Mouse (Mus musculus) liver, embryonic 12.5 days (tissue): Measurements from ENCODE around the gene Col13a1. TPM values are rescaled to one million over a fixed set of nuclear protein-coding genes. Genes with fewer than 3 reads are reported as not detected.

ENCODE experiments used
- ATAC-seq: fragments of 200-750 bp; cut with Nextera tagmentation; 2 replicates; pipeline ENCODE4 v1.8.0; 2017; ENCODE audit warnings: moderate number of reproducible peaks, mild to moderate bottlenecking, moderate library complexity
- H3K27ac ChIP-seq: fragments of 300-500 bp; sonication (generic); 2 replicates; pipeline ENCODE4 v1.5.1; 2016; ENCODE audit warnings: mild to moderate bottlenecking
- H3K27me3 ChIP-seq: fragments of 300-500 bp; sonication (generic); replicated peaks from 2 replicates; pipeline ENCODE4 v1.6.1; 2016; ENCODE audit warnings: mild to moderate bottlenecking, moderate library complexity
- H3K36me3 ChIP-seq: fragments of 300-500 bp; sonication (generic); 2 replicates; pipeline ENCODE4 v1.6.1; 2016; ENCODE audit warnings: mild to moderate bottlenecking, moderate library complexity
- H3K4me1 ChIP-seq: fragments of 300-500 bp; sonication (generic); 2 replicates; pipeline ENCODE4 v1.6.1; 2016
- H3K4me2 ChIP-seq: fragments of 300-500 bp; sonication (generic); 2 replicates; pipeline ENCODE4 v1.6.1; 2016; ENCODE audit warnings: mild to moderate bottlenecking, moderate library complexity
- H3K4me3 ChIP-seq: fragments of 300-500 bp; sonication (generic); 2 replicates; pipeline ENCODE4 v1.5.1; 2016; ENCODE audit warnings: mild to moderate bottlenecking, moderate library complexity
- H3K9ac ChIP-seq: fragments of 300-500 bp; sonication (generic); 2 replicates; pipeline ENCODE4 v1.6.1; 2016; ENCODE audit warnings: mild to moderate bottlenecking, moderate library complexity
- H3K9me3 ChIP-seq: fragments of 300-500 bp; sonication (generic); replicated peaks from 2 replicates; pipeline ENCODE4 v1.6.1; 2016; ENCODE audit warnings: mild to moderate bottlenecking, moderate library complexity
- WGBS: fragments of 180-500 bp; shearing (Covaris S2); methylation state at CpG from one replicate; pipeline ENCODE4 v1.1.7; 2016; ENCODE audit not compliant: insufficient replicate concordance; 5-methylcytosine and 5-hydroxymethylcytosine counted together
- polyA plus RNA-seq: library from polyadenylated mRNA; unstranded; fragments of >200 nt; fragmentation: Nextera tagmentation; extraction: Ambion mirVana; gene quantifications from 2 replicates; pipeline ENCODE4 v1.2.1, GENCODE M21; 2016

Gene Col13a1
- polyA plus RNA-seq, 1 experiment from 2014 or later: 2.6 TPM

- Histone ChIP-seq H3K4me2 (no peak overlapping the region), H3K4me1 (no peaks in the 10 kb centered on the region), H3K4me3 (no peak overlapping the region), H3K9ac (no peak overlapping the region), H3K9me3 (no peaks in the 10 kb centered on the region), H3K27me3 (no peaks in the 10 kb centered on the region), H3K27ac (no peak overlapping the region), H3K36me3 (no peaks in the 10 kb centered on the region)
- ATAC-seq: no peak
- WGBS: 44% methylated on average over 1 of the region's 1 CpGs
Observed at GRCm38 (mm10) chr10:61999766-62000165, 20.9 kb upstream of the Col13a1 start.

DNA sequence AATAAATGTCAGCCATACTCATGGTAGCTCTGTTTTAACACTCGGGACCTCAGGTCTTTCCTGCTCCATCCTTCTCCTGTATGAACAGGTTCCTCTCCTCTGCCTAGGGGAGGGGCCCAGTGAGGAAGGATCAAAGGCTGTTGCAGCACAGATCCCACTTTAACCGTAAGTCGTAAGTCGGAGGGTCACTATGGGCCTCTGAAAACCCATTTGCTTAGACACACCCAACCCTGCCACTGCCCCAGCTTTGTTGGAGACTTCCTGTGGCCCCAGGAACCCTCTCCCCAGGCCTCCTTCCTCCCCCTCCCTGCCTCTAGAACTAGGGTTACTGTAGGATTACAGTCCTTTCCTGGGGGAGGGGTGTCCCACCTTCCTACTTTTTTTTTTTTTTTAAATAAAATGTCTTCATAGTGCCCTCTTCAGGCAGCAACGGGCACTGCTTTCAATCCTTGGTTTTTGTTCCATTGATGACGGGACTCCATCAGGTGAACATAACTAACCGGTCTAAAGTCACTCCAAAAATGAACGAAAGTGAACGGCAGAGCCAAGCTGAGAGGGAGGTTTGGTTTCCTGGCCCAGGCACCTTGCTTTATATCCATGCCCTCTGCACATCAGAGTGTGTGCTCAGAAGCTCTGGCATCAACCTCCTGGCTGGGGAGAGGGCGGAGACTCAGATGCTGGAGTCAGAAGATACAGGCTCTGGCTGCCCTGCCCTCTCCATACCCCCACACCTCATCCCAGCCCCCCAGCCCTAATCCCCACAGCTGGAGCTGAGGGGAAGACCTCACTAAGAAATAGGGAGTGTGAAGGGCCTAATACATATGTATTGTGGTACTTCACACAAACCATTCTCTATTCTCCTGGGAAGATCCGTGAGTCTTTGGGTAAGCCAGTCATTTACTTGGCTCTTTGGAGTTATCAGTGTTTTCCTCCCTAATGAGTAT lies 12.8 kb upstream of the Col13a1 start:
- 20% methylated on average over 11 of the region's 11 CpGs for WGBS

DNA sequence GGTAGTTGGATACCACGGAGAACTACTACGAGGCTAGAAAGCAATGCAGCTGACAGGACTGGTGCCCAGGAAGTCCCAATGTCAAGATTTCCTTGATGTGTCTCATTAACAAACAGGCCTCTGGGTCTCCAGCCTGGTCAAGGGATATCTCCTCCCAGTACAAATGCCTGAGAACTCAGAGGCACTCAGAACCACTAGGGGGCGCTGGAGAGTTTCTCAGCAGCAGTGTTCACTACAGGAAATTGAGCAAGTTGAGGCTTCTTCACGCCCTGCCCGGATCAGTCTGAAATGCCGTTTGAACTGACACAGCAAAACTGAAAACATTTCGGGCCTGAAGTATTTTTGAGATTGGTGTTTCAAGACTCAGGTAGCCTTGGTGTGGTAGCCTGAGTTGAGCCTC lies 1.5 kb upstream of the Col13a1 start:
- Histone ChIP-seq H3K9ac (no peak overlapping the region), H3K36me3 (no peaks in the 10 kb centered on the region), H3K27me3 (peaks cover 57% of the 10 kb centered on the region), H3K27ac (no peak overlapping the region), H3K4me1 (peaks cover 21% of the 10 kb centered on the region), H3K4me3 (no peak overlapping the region), H3K4me2 (no peak overlapping the region), H3K9me3 (no peaks in the 10 kb centered on the region)
- no peak for ATAC-seq
- WGBS: under 1% methylated on average over 7 of the region's 7 CpGs

More for the DNA sequence above, 12.8 kb upstream of the Col13a1 start:
- ATAC-seq: no peak
- Histone ChIP-seq H3K27me3 (no peaks in the 10 kb centered on the region), H3K4me1 (no peaks in the 10 kb centered on the region), H3K9ac (no peak overlapping the region), H3K9me3 (no peaks in the 10 kb centered on the region), H3K36me3 (no peaks in the 10 kb centered on the region), H3K4me2 (no peak overlapping the region), H3K27ac (no peak overlapping the region), H3K4me3 (no peak overlapping the region)

DNA sequence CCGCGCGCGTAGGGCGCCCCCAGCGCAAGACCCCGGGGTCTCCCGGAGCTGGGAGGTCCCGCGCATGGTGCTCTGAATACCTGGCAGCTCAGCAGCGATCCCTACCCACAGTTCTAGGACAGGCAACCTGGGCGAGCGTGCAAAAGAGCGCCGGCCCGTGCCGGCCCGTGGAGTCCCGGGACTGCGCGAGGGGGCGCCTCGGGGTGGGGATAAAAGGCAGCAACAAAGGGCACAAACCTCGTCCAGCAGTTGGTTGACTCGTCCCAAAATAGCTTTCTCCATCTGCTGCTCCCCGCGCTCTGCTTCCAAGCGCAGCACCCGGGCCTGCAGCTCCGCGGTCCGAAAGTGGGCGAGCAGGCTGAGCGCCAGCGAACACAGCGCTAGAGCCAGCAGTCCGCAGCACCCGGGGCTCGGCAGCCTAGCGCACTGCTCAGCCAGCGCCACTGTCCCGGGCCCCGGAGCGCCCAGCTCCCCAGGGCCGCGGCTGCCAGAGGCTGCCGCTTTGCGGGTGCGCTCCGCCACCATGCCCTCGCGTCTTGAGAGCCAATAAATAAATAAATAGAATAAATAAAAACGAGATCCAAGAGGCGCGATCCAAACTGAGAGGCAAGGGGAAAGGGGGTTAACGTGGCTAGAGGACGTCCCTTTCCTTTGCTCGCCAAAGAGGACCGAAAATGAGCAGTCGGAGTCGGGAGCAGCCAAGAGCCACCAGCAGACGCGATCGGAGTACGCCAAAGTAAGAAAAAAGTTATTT lies 619 bp downstream of the Col13a1 start:
- no peak for ATAC-seq
- Histone ChIP-seq H3K27ac (no peak overlapping the region), H3K4me3 (peak overlapping the region; percentile 46), H3K4me1 (peaks cover 21% of the 10 kb centered on the region), H3K9ac (no peak overlapping the region), H3K36me3 (no peaks in the 10 kb centered on the region), H3K27me3 (peaks cover 70% of the 10 kb centered on the region), H3K9me3 (no peaks in the 10 kb centered on the region), H3K4me2 (peak overlapping the region; percentile 62)
- 1% methylated on average over 65 of the region's 65 CpGs for WGBS

DNA sequence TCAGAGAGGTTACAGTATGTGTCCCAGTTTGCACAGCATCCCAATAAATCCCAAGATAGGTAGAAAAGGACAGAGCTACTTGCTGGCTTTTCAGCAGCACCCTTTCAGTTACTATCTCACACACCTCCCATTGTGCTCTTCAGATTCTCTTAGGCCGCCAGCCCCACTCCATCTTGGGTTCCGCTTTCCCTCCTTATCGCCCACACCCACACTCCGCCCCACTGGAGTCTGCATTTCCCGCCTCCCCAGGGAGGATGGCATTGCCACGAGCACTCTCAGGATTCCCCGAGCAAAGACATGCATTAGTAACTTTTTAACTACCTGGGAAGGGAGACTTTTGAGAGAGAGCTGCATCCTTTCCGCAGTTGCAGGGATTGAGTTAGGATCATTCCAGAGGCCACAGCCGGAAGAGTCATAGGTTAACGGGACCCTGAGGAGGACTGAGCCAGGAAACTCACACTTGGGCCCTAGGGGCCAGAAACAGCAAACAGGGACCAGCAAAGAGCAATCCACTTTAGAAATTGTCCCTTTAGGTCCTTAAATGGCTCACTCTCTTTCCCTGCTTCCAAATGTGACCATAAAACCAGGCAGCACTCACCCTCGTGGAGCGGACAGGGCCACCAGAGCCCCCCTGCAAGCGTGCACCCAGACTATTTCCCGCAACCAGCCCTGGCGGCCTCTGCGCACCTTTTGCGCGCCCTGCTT lies 1.4 kb downstream of the Col13a1 start:
- peak overlapping the region; percentile 46 for H3K4me3 ChIP-seq
- no peaks in the 10 kb centered on the region for H3K36me3 ChIP-seq
- H3K27ac ChIP-seq: no peak overlapping the region
- peaks cover 21% of the 10 kb centered on the region for H3K4me1 ChIP-seq
- ATAC-seq: no peak
- H3K9ac ChIP-seq: no peak overlapping the region
- H3K9me3 ChIP-seq: no peaks in the 10 kb centered on the region
- WGBS: 3% methylated on average over 18 of the region's 18 CpGs
- peak overlapping the region; percentile 62 for H3K4me2 ChIP-seq
- peaks cover 73% of the 10 kb centered on the region for H3K27me3 ChIP-seq

GRCm38 (mm10) chr10:61976987-61977386 lies 1.9 kb downstream of the Col13a1 start:
- H3K36me3 ChIP-seq: no peaks in the 10 kb centered on the region
- 7% methylated on average over 6 of the region's 6 CpGs for WGBS
- H3K4me2 ChIP-seq: peak overlapping the region; percentile 62; the same call in 1 of the 2 replicates
- no peaks in the 10 kb centered on the region for H3K9me3 ChIP-seq
- no peak for ATAC-seq
- H3K4me3 ChIP-seq: peak overlapping the region; percentile 46; the same call in 1 of the 2 replicates
- peaks cover 76% of the 10 kb centered on the region for H3K27me3 ChIP-seq
- H3K4me1 ChIP-seq: peaks cover 21% of the 10 kb centered on the region
- no peak overlapping the region for H3K9ac ChIP-seq
- no peak overlapping the region for H3K27ac ChIP-seq

GRCm38 (mm10) chr10:61974581-61974980 lies 4.3 kb downstream of the Col13a1 start:
- peaks cover 16% of the 10 kb centered on the region for H3K4me1 ChIP-seq
- H3K27ac ChIP-seq: no peak overlapping the region
- no peaks in the 10 kb centered on the region for H3K36me3 ChIP-seq
- H3K4me3 ChIP-seq: no peak overlapping the region
- WGBS: 78% methylated on average over 2 of the region's 2 CpGs
- H3K4me2 ChIP-seq: no peak overlapping the region
- peaks cover 75% of the 10 kb centered on the region for H3K27me3 ChIP-seq
- no peak overlapping the region for H3K9ac ChIP-seq
- H3K9me3 ChIP-seq: no peaks in the 10 kb centered on the region
- no peak for ATAC-seq

DNA sequence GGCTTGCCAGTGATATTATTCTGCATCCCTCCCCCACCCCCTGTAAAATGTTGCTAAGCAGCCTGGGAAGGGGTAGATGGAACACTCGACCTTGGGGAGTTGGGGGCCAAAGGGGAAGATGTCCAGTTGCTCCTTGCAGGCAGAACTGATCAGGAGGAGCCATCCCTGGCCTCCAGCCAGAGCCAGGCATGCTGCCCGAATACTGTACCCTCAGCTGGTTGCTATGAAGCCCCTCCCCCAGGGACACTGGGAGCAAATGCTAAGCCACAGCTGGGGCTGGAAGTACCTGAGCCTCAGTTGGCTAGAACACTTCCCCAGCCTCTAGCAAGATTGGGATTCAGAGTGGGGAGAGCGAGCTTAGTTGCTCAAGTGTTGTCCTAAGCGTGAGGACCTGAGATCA lies 6.9 kb downstream of the Col13a1 start:
- no peak overlapping the region for H3K9ac ChIP-seq
- H3K4me1 ChIP-seq: no peaks in the 10 kb centered on the region
- no peak overlapping the region for H3K4me3 ChIP-seq
- H3K9me3 ChIP-seq: no peaks in the 10 kb centered on the region
- H3K27ac ChIP-seq: no peak overlapping the region
- no peak overlapping the region for H3K4me2 ChIP-seq
- H3K36me3 ChIP-seq: no peaks in the 10 kb centered on the region
- peaks cover 50% of the 10 kb centered on the region for H3K27me3 ChIP-seq
- 20% methylated on average over 4 of the region's 4 CpGs for WGBS
- ATAC-seq: no peak

GRCm38 (mm10) chr10:61968003-61968553 lies 10.8 kb downstream of the Col13a1 start:
- H3K27ac ChIP-seq: no peak overlapping the region
- H3K9me3 ChIP-seq: no peaks in the 10 kb centered on the region
- peaks cover 5% of the 10 kb centered on the region; the same call in 1 of the 2 replicates for H3K4me1 ChIP-seq
- no peak overlapping the region for H3K9ac ChIP-seq
- no peaks in the 10 kb centered on the region for H3K36me3 ChIP-seq
- 61% methylated on average over 7 of the region's 7 CpGs for WGBS
- H3K4me3 ChIP-seq: no peak overlapping the region
- H3K27me3 ChIP-seq: peaks cover 24% of the 10 kb centered on the region; the same call in 1 of the 2 replicates
- 0 out of 2 replicates have a peak, but pooled peaks have one; percentile 8 for ATAC-seq
- H3K4me2 ChIP-seq: no peak overlapping the region

GRCm38 (mm10) chr10:61967207-61967606 lies 11.7 kb downstream of the Col13a1 start:
- Histone ChIP-seq H3K27ac (no peak overlapping the region), H3K27me3 (0 out of 2 replicates have a peak, but pooled peaks cover 18% of the 10 kb centered on the region), H3K36me3 (no peaks in the 10 kb centered on the region), H3K4me3 (no peak overlapping the region), H3K4me2 (no peak overlapping the region), H3K4me1 (peaks cover 5% of the 10 kb centered on the region; the same call in 1 of the 2 replicates), H3K9ac (no peak overlapping the region), H3K9me3 (no peaks in the 10 kb centered on the region)
- no peak for ATAC-seq
- 46% methylated on average over 3 of the region's 3 CpGs for WGBS

DNA sequence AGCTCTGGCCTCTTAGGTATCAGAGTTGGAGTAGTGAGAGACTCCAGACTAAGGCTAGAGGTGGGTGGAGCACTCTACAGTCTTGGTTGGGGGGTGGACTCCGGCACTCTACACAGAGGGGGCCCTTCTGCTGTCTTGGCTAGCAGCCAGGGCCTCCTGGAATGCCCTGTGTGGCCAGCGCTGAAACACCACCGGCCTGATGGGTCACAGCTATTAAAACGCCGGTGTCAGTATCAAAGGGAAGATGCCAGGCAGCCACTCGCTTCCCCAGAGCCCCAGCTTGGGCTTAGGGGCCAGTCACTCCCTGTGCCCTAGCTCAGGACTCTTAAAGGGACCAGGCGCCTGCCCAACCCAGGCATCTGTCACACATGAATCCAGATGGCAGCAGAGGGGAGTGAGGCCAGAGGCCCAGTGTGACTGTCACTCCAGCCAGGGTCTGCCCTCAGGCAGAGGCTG lies 13.5 kb downstream of the Col13a1 start:
- Histone ChIP-seq H3K36me3 (no peaks in the 10 kb centered on the region), H3K27me3 (0 out of 2 replicates have a peak, but pooled peaks cover 3% of the 10 kb centered on the region), H3K27ac (no peak overlapping the region), H3K4me2 (no peak overlapping the region), H3K4me1 (peaks cover 5% of the 10 kb centered on the region; the same call in 1 of the 2 replicates), H3K9me3 (no peaks in the 10 kb centered on the region), H3K9ac (no peak overlapping the region), H3K4me3 (no peak overlapping the region)
- no peak for ATAC-seq
- WGBS: 56% methylated on average over 7 of the region's 7 CpGs
